Mouse (Mus musculus) gastrocnemius, adult 18-20 months (tissue): Measurements from ENCODE around the gene Tmf1. TPM values are rescaled to one million over a fixed set of nuclear protein-coding genes. Genes with fewer than 3 reads are reported as not detected.
A peak's percentile ranks its signal among the peaks of the same experiment; 100 is the strongest.

Source experiments
- DNase-seq: peaks from one replicate; pipeline ENCODE4 v3.0.0; 2021; ENCODE audit warnings: low spot score
- long read RNA-seq, 2 experiments: library from polyadenylated mRNA; stranded (forward); transcript quantifications; one replicate each; pipeline ENCODE4 v2.0.0; 2021
- total RNA-seq, 2 experiments: library from RNA; stranded (reverse); gene quantifications; 2 replicates each; pipeline ENCODE4 v1.2.3; 2021

Tmf1 gene
- 10 to 100 TPM; 54.6 to 55.4 TPM for total RNA-seq
- long read RNA-seq, experiment 1, full-length matches to known transcripts = 17 of 21 reads
- long read RNA-seq, experiment 1, partial matches to known transcripts = 2 of 21 reads
- long read RNA-seq, experiment 1, other reads (novel, unspliced or antisense) = 2 of 21 reads
- long read RNA-seq, experiment 2, full-length matches to known transcripts = 12 of 18 reads
- long read RNA-seq, experiment 2, partial matches to known transcripts = 3 of 18 reads
- long read RNA-seq, experiment 2, other reads (novel, unspliced or antisense) = 3 of 18 reads

DNA sequence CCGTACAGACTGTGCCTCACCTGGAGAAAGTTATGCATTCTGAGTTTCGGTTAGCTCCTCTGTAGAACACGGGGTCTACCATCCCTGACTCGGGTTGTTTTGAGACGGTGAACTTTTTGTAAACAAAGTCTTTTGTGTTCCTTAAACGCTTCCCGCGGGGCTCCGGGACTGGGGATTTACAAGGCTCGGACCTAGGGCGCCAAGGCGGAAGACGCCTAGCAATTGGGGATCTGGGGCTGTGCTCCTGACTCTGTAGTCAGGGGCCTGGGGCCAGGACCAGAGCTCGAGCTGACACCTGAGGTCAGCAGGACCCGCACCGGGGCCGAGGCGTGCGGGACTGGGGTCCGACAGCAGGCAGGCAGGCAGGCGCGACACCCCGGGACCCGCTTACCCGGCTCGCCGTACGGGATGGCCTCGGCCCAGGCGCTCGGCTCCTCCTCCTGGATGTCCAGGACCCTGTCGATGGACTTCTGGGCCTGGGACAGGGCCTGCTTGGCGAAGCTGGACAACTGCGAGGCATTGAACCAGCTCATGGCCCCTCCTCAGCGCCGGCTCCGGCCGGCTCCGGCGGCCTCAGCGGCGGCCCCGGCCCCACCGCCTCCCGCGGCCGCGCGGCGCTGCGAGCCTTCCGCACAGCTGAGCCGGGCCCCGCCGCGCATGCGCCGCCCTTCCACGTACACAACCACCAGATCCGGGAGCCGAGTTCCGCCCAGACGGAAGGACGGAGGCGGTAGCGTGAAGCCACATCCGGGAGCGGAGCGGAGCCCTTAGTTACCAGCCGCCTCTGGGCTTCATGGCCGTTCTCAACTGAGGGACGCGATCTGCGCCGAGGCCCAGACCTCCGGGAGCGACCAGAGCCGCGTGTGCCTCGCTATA lies at the start of gene Tmf1:
Gene Tmf1, minus strand, starts transcription at position 632 of the 876 bp plus-strand sequence.
- DNase-seq = peak; percentile 94

GRCm38 (mm10) chr6:97227067-97227847 lies 48.3 kb upstream of the Tmf1 start:
- no peak for DNase-seq

DNA sequence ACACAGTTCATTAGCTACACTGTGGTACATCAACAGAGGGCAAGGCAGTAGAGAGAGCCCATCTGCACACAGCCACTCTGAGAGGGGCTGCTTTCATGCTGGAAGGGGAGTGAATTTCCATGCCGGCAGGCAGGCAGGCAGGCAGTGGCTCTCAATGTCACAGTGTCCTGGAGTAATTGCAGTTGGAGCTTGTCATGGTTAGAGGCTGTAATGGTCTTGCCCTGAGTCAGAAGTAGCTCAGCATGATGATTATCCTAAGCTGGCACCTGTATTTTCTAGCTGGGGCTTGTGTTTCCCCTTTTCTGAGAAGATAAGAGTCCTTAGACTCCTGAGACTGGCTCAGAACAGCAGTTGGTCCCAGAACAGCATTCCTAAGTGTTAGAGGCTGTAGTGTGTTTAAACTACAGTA lies 47.2 kb upstream of the Tmf1 start:
- no peak for DNase-seq

DNA sequence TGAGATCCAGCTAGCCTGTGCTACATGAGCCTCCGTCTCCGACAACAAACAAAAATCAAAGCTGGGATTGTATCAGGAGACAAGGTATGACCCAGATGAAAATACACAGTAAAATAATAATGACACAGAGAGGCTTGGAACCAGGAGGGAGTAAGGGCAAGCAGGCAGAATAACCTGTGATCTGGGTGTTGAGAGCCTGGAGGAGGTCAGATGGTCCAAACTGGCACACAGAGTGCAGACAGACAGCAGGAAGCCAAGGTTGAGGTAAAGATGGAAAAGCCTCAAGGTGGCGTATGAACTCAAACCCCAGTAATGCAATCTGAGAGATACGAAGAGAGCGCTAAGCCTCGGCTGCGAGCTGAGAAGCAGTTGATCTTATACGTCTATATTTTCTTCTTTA lies 45.6 kb upstream of the Tmf1 start:
- DNase-seq = no peak

GRCm38 (mm10) chr6:97223566-97223965 lies 44.6 kb upstream of the Tmf1 start:
- no peak for DNase-seq

GRCm38 (mm10) chr6:97222931-97223467 lies 44.1 kb upstream of the Tmf1 start:
- no peak for DNase-seq

GRCm38 (mm10) chr6:97222321-97222720 lies 43.4 kb upstream of the Tmf1 start:
- no peak for DNase-seq

DNA sequence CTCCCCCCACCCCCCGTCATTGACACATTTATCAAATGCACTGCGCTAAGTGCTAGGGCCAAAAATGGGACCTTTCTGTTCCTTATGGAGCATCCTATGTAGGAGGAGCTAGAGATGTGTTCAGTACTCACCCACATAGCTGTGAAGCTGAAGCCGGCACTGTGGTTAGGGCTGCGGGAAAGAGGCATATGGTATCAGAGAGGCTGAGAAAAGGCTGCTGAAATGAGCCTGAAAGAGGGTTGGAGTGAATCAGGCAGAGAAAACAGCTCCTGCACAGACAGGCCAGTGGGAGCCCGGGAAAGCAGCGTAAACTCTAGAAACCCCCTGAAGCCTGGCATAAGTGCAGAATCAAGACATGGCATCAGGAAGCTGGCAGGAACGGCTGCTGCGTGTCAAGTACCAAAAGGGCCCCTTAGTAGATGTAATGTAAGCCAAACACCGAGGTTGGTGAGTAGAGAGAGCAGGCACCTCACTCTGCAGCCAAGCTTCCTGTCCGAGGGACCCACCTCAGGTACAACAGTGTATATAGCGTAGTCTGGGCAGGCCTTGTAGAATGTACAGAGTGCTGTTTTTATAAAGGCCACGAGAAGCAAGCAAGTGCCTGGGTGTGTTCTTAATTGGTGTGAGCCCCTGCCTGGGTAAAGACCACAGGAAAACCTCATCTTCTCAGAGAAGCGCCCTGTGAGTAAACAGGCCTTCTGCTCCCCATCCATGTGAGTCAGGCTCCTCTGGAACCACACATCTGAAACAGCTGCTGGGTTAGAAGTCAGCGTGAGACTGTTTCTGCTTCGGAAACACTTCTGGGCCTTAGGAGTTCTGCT lies 42.5 kb upstream of the Tmf1 start:
- no peak for DNase-seq

GRCm38 (mm10) chr6:97220672-97221071 lies 41.8 kb upstream of the Tmf1 start:
- no peak for DNase-seq

DNA sequence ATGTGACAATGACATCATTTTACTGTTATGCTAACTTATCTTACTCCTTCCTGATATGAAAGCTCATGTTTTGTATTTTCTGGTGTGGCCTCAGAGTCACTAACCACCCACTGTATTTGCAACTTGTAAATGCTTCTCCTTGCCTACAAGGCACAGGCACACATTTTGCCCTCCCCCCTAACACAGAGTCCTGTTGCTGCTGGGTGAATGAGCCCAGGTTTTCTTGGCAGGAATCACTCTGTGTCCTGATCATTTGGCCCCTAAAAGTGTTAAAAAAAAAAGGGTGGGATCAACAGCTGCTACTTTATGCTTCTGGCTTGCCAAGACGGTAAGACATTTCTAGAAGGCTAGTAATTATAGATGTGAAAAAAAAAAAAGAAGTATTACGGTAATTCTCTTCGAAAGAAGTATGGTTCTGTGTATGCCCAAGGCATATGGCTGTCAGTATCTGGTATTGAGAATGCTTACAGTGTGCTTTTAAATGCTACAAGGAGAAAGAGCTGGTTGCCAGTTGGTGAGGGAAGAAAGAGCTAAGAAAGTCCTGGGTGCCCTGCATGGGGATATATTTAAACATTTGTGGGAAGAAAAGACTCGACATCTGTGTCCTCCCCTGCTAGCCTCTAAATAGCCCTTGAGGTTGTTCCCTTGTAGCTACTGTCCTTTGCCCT lies 37.4 kb upstream of the Tmf1 start:
- DNase-seq = no peak

- peak; percentile 89 for DNase-seq
These were observed 33.1 kb upstream of the Tmf1 start for GRCm38 (mm10) chr6:97211981-97212380.

- DNase-seq = no peak
These were observed 32.2 kb upstream of the Tmf1 start for GRCm38 (mm10) chr6:97210962-97211601.

- DNase-seq = peak; percentile 90
These were observed 31.5 kb upstream of the Tmf1 start, which contains the start of gene Arl6ip5 for GRCm38 (mm10) chr6:97210191-97210961. Gene Arl6ip5, plus strand, starts transcription at chr6:97210689.

GRCm38 (mm10) chr6:97209751-97210150 lies 30.8 kb upstream of the Tmf1 start:
- DNase-seq = no peak

DNA sequence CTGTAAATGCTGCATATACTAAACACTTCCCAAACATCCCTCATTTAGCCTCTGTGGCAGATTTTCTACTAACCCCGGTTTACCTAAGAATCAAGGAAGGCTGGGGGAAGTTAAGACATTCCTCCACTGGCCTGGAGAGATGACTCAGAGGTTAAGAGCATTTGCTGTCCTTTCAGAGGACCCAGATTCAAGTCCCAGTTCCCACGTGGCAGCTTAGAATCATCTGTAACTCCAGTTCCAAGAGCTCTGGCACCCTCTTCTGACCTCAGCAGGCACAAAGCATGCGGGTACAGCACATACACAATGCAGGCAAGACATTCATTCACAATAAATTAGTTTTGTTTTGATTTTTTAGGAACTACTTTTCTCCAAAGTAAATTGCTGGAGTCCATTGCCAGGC lies 30.3 kb upstream of the Tmf1 start:
- DNase-seq = no peak

DNA sequence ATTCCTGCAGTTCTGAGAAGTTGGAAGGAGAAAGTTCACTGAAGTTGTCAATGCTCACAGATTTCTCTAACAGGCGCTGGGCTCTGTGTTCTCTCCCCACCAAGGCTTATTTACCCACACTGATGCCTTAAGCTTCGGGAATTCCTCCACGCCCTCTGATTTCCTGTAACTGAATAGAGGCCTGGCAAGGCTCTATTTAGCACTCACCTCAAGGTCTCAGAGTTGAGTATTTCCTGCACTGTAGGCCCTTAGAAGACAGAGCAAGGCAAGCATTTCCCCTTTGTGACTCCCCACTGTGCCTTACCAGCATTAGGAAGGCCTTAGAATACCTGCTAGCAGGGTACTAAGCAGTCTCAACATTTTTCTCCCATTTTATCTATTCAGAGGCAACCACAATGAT lies 29.5 kb upstream of the Tmf1 start:
- DNase-seq = no peak

- no peak for DNase-seq
These were observed 28.2 kb upstream of the Tmf1 start for GRCm38 (mm10) chr6:97207085-97207484.

- DNase-seq = peak; percentile 100
These were observed 26.5 kb upstream of the Tmf1 start, which contains the start of gene Uba3 for GRCm38 (mm10) chr6:97205439-97205885. Gene Uba3, minus strand, starts transcription at chr6:97205647.

DNA sequence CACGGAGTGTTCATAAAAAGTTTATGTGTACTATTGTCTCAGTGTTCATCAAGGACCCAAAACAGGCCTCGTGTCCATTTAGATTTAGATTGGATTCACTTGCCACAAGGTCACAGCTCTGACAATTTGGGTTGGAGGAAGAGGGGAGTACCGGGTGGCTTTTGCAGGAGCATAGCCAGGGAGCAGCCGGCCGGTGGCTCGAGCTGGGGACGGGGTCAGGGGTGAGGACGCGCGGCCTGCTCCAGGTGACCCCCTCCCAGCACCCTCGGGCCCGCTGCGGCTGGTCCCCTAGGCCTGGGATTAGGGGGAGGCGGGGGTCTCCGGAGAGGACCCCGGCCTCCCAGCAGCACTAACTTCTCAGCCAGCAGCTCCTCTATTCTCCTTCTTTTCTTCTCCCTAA lies 26.0 kb upstream of the Tmf1 start:
- no peak for DNase-seq
